Mouse (Mus musculus): ENCODE results near the gene Gm10681.

DNA sequence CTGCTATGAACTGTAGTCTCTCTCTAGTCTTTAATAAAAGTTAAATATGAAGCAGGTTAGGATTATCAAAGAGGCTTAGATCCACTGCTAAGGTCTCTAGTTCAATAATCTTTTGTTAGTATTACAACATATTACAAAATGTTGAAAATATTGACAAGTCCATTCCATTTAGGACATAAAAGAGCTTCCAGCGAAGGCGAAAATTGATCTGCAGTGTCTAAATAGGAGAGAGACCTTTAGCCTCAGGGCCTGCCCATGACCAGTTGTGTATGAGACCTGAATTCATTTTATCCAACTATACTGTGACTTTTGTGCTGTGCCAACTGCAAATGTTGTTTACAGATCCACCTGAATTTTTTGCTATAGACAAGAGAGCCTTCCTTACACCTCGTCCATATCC, 41.0 kb upstream of the Gm10681 start:
- no peak for TF ChIP-seq UBTF (IDR thresholded peaks at IDR 0.05; ENCODE audit: borderline replicate concordance, insufficient read depth, low read depth, low read length)
- no peak for TF ChIP-seq RCOR1 (IDR thresholded peaks at IDR 0.05; ENCODE audit: low read depth, low read length)
- no peak for TF ChIP-seq CTCF (IDR thresholded peaks at IDR 0.05 in 2 of 3, conservative IDR thresholded peaks at IDR 0.05 in 1 of 3; ENCODE audit: control insufficient read depth in 1 of 3, insufficient read depth in 1 of 3, low read depth in 2 of 3, low read length in 3 of 3, poor library complexity in 1 of 3, severe bottlenecking in 1 of 3)
- no peak for TF ChIP-seq POLR2A (IDR thresholded peaks at IDR 0.05; ENCODE audit: control insufficient read depth in 1 of 2, insufficient read depth in 1 of 2, low read depth in 1 of 2, low read length in 2 of 2, poor library complexity in 1 of 2)
- TF ChIP-seq KAT2A (conservative IDR thresholded peaks at IDR 0.05; ENCODE audit: low read depth, low read length) = no peak
- TF ChIP-seq E2F4 (IDR thresholded peaks at IDR 0.05; ENCODE audit: borderline replicate concordance, low read depth, low read length) = no peak
- no peak for TF ChIP-seq GATA1 (IDR thresholded peaks at IDR 0.05; ENCODE audit: low read depth, low read length)
- TF ChIP-seq ZC3H11A (IDR thresholded peaks at IDR 0.05; ENCODE audit: low read depth, low read length) = no peak
- TF ChIP-seq ZKSCAN1 (IDR thresholded peaks at IDR 0.05; ENCODE audit: low read depth, low read length) = no peak
- TF ChIP-seq TBP (IDR thresholded peaks at IDR 0.05; ENCODE audit: low read depth, low read length) = no peak
